Mouse (Mus musculus) embryo, embryonic 10 days (tissue): ENCODE measurements around the gene Rpe.
"Not testable (repeated sequence)": the region's sequence is repeated elsewhere in the genome, so short reads cannot be mapped to it uniquely, and the experiment has no call there.

Source experiments
- DNase-seq: peaks from one replicate; pipeline ENCODE4 v3.0.0-alpha.2; 2015; ENCODE audit warnings: low spot score

Rpe gene

DNA sequence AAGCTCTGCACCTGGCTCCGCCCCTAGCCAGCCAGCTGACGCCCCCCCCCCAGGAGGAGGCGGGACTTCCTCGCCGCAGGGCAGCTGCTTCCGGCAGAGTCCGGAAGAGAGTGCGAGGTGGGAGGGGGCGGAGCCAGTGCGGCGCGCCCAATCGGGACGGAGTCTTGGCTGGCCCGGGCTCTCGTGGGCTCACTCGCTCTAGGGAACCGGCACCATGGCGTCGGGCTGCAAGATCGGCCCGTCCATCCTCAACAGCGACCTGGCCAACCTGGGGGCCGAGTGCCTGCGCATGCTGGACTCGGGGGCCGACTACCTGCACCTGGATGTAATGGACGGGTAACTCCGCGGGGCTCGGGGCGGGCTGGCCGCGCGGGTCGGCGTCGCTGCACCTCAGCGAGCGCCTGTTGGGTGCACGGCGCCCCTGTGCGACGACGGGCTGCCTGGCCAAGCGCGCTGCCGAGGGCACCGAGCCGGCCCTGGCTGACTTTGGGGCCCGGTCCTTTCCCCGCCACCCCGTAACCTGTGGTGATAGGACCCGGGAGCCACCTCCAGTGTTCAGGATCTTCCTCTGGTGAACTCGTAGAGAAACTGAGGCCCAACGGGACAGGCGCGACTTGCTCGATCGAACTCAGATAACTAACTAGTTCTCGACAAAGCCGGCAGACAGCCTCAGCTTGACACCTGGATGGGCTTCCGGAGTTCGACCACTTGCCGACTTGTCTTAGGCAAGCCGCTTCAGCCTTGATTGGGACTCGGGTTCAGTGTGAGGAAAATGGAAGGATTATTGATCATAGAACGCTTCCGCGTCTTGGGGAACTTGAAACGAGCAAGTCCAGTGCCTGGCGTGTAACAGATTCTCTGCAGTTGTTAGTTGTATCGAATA lies at the start of gene Rpe:
Gene Rpe, plus strand, starts transcription at position 139 of the 883 bp plus-strand sequence.
- DNase-seq = peak; percentile 94

DNA sequence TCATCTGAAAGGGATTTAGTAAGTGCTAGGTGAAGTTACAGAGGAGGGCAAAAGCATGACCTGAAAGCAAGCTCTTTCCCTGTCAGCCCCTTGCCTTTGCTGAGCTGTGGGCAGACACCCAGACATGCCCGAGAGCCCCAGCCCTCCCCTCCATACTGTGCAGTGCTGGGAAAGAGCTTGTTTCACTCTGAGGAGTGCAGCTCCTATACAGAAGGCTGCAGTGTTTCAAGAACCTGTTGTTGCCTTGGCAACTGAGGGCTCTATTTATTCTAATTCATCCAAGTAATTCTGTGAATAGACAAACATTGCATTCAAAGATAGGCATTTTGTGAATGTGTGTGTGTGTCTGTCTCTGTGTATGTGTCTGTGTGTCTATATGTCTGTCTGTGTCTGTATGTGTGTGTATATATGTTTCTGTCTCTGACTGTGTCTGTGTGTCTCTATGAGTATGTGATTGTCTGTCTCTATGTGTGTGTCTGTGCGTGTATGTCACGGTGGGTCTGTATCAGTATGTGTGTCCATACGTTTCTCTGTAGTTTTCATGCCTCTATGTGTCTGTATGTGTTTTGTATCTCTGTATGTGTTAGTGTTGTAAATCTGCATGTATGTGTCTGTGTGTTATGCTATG lies 45.4 kb upstream of the Rpe start:
- peak; percentile 27 for DNase-seq

DNA sequence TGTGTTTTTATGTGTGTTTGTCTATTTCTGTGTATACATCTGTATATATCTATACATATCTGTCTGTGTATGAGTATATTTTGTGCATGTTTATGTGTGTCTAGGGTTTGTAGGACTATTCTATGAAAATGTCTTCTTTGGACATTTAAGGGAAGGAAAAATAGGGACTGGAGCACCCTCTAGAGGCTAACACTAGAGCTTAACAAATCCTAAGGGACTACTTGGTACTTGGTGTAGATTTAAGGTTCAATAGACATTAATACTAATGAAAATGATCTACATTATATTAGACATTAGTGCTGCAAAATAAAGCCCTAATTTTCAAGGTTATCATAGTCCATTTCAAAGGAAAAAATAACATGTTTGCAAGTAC lies 44.9 kb upstream of the Rpe start:
- peak; percentile 51 for DNase-seq

DNA sequence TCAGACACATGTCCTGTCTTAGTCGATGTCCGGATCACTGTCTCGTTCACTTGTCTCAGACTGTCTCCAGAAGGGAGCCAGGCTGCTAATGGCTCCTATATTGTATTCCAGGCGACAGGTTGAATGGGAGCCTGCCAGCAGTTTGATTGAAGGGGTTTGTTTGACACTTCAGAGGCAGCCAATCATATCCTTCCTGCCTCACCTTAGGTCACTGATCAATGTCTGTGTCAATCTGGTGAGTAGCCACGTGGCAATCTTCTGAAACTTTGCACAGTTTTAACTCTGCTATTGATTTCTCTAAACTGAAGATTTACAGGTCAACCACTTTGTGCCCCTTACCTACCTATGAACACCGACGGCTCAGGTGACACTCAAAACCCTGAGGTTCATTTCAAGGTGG lies 29.2 kb upstream of the Rpe start:
- DNase-seq = no peak

DNA sequence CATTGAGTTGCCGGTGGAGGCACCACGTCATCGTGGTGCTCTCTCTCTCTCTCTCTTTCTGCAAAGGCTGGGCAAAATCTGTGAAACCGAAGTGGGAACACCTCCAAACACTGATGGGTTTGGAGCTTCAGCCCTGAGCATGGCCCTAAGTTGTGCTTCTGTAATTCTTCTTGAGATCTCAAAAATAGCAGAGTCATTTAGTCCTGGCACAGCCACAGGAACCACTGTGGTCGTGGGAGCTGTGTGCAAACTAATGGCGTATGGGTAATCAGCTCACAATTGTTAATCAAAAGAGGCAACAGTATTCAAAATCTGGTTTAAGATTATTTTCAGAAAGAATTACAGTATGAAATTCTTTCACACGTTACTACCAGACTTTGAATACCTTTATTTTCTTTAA lies 27.8 kb upstream of the Rpe start:
- no peak for DNase-seq

DNA sequence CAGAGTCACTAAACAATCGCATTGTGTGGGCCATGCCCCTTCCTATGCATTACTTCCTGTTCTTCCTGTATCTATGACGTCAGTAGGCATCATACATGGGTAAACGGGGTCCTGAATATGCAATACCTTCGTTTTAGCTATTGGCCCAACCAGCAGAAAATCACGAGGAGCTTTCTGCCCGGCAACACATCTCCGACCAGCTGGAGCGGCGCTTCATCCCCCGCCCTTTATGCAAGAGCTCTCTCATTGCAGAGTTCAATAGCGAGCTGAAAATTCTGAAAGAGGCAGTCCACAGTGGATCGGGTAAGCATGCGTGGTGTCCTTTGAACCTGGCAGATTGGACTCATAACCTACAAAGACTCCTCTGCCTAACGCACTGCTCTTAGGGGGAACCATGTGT lies 22.7 kb upstream of the Rpe start:
- no peak for DNase-seq

DNA sequence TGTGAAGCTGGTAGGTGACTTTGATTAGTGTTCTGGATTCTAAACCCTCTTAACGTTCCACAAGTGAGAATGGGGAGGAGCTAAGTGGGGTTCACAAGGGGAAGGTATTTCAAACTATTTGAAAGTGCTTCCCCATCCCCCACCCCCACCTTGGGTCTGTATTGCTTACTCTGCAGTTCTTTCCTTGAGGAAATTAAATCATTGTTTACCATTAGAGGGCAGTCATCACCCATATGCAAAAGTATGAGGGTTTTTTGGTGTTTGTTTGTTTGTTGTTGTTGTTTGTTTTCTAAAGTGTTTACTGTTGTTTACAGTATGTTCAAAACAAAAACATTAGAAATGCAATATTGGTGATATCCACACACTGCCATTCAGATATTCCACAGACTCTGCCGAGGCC lies 22.0 kb upstream of the Rpe start:
- no peak for DNase-seq

DNA sequence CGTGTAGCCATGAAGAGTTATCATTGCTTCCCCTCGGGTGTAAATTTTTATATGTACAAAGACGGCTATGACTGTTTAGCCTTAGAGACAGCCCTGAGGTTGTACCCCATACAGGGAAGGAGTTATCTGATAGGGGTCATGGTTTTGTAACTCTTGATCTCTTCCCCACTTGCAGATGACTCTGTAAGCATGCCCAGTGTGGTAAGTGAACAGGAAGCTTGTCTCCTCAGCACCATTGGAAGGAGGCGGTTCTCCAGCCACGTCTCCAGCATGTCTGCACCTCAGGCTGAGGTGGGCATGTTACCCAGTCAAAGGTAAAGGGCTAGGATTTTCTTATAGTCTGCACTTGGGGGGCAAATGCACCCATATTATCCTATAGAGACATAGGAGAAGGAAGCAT lies 17.7 kb upstream of the Rpe start:
- no peak for DNase-seq

DNA sequence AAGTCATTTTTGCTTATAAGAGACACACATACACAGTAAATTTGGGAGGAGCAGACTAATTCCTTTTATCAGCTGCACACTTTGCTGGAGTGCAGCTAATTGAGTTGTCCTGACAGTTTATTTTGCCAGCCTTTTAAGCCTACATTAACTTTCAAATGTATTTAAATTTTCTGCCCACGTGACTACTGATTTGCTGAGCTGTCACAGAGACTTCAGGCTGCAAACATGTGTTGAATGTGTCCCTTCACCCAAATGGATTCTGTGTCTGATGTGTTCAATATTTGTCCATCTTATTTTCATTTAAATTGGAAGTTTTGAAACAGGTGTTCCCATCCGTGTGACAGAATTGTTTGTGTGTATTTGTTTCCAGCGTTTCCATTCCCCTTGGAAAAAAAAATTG lies 8.9 kb upstream of the Rpe start:
- no peak for DNase-seq

DNA sequence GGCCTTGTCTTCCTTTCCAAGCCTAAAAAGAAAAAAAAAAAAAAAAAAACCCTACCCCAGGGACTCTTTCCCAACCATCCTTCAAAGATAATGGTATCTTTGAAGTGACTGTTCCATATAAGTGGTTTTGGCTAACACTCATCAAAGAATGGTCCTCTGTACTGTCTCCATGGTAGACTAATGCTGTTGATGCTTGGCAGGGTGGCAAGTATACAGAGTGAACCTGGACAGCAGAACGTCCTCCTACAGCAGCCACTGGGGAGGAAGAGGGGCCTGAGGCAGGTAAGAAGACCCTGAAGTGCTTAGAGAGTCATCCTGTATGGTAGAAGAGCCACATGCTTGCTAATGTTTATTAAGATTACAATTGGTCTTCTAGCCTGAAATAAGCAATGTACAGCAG lies 8.3 kb upstream of the Rpe start:
- no peak for DNase-seq

DNA sequence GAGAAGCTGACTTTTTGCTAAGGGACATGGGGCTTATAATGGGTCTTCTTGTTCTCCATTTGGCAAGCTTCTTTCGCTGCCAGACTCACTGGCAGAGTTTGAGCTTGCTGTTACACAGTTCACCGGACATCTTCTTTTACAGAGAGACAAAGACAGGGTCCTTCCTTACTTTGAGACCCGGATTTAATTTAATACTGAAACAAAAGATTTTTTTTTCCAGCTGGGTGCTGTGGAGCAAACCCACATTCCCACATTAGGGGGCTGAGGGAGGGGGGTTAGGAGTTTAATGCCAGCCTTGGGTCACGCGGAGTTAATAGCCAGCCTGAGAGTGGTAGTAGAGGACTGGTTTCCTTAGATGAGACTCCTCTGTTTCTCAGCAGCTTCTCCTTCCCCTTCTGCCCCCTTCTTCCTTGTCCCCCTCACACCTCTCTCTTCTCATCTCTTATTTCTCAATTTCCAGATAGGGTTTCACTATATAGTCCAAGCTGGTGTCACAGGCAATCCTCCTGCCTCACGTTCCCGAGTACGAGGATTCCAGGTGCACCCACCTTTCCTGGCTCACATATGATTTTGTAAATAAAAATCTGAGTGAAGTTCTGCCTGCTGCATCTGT lies 7.7 kb upstream of the Rpe start:
- no peak for DNase-seq

DNA sequence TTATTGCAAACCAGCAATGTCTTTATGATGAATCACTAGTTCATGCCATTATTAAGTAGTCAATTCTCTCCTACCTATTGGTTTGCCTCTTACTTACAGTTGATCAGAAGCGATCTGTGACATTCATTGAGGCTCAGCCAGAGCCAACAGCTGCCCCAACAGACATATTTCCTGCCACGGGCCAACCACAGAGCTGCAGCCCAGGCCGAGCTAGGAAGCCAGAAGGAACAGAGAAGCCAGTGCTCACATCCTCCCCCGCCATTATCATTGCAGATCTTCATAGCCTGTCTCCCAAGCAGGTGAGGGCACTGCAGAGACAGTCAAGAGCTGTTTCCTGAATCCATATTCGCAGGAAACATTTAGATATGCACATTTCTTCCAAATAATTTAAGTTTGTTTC lies 6.4 kb upstream of the Rpe start:
- DNase-seq = no peak

DNA sequence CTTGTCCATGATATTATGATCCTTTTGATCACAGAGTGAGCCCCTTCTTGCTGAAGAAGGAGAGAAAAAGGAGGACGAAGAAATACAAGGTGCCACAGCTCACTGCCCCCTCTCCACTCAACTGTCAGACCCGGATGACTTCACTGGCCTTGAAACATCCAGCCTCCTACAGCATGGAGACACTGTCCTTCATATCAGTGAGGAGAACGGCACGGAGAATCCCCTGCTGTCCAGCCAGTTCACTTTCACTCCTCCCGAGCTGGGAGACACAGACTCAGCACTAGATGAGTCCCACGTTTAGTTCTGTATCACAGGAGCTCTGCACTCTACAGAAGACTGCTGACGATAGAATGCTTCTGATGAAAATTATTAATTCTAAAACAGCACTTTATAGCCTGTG lies 5.3 kb upstream of the Rpe start:
- DNase-seq = no peak

DNA sequence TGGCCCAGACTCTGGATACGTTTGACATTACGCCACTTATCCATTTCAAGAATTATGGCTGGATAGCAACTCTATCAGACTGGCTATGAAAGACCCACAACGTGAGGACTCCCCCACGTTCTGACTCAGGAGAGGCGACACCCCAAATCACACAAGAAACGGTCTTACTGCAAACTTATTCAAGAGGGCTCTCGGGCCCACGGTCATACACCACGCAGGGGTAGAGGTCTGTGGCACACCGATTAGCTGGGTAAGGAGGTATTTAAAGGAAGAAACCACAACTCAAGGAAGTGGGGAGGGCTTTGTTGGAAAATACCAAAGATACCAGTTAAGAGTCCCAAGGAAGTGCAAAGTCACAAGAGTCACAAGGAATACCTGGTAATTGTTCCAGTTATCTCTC lies 1.0 kb upstream of the Rpe start:
- not testable (repeated sequence) for DNase-seq

DNA sequence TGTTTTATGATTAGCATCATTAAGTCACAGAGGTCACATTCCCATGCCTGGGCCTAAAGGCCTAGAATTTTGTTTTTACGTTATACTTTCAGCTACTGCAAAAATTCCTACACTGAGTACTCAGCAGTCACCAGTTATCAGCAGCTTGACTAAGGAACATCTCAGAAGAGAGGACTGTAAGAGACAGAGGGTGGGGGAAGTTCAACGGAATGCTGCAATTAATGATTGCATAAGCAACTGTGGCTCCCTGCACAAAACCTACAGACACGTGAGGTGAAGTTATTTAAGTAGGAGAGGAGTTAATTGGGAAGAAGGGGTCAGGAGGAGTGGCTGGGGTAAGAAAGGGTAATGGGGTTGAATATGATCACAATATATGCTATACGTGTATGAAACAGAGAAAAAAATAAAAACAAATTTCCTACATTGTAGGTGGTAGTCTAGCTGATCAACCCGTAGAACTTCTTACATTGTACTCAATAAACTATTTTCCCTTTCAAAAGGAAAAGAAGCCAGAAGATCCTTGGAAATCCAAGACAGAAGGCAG lies 410 bp upstream of the Rpe start:
- DNase-seq = no peak

DNA sequence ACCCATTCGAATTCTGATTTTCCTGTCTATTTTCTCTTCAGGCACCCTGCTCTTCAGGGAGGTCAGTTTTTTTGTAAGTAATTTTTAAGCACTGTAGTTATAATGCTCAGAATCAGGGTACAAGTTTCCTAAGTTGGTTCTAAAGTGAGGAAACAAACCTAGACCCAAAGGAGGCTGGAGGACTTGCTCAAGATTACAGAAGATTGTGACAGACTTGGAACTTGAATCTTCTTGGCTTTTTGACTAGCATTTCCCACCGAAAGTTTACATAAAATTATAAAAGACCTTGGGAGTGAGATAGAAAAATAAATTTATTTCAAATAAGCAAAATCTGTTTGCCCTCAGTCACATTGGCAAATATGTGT lies 927 bp downstream of the Rpe start:
- no peak for DNase-seq

DNA sequence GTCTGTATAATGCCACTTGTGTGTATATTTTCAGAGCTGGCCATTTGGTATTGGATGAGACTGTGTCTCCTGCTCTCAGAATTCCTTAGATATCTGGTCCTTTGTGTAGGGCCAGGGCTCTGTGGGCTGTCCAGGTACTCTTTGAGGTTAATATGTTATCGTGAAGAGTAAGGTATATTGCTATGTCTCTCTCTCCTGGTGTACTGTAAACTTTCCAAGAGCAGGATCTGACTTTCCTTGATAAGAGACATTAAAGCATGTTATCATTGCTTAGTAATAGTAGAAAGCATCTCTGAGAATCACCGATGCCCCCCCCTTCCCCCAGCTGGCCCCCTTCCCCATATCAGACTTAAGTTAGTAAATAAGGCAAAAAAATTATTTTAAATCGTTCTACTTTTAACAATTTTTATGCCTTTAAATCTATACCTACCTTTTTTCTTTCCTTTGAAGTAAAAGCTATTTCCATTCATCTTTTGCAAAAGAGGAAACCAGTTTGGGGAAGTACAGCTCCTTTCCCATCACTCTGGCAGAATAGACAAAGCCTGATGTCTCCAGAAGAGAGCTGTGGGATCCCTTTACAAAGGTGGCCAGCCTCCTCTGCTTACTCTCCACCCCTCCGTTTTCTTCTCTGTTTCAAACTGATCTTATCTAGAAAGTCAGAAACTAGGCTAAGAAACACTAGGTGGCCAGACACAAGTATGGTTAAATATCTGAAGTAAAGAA lies 2.2 kb downstream of the Rpe start:
- DNase-seq = no peak

DNA sequence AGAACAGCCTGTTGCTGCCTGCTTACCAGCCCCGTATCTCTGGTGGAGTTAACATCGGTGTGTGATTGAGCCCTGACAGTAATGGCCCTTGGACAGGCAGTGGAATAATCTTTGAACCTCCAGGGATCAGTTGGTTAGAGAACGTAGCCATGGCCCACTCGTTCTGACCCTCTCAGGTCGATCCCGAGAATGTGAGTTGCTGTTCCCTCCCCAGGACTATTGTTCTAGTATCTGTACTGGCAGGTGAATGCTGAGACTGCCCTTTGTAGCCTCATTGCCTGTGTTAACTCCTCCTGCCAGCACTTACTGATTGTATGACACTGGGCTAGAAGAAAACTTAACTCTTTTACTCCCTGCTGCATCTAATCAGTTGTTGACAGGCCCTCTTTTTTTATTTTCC lies 3.9 kb downstream of the Rpe start:
- no peak for DNase-seq

DNA sequence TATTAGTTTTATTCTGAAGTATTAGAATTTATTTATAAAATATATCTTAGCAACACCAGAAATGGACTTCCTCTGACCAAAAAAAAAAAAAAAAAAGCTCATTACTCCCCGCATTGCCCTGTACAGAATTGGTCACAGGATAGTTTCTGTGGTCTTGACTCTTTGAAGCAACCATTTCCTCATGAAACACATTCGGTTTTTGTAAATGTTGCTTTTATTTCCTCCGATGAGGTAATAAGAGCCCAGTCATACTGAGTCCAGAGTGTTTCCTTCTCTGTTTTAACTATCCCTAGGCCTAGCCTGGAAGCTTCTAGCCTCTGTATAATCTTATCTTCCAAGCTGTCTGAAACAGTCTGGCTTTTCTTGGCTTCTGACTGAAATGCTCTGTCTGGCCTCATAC lies 12.2 kb downstream of the Rpe start:
- DNase-seq = no peak

DNA sequence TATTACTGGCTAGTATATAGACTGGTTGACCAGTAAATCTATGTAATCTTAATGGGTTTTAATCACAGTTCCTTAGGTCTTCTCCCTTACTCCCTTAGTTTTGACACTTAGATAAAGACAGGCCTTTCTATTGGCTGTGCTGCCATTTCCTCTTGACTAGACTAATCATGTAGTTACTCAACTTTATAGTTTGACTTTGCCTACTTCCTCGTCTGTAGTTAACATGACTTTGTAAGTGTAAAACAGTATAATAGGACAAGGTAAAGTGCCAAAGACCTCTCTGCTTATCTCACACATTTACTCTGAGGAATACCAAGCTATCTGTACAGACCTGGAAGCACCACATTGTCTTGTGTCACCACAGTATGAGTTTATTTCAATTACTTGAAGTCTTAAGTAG lies 29.9 kb downstream of the Rpe start:
- DNase-seq = no peak

DNA sequence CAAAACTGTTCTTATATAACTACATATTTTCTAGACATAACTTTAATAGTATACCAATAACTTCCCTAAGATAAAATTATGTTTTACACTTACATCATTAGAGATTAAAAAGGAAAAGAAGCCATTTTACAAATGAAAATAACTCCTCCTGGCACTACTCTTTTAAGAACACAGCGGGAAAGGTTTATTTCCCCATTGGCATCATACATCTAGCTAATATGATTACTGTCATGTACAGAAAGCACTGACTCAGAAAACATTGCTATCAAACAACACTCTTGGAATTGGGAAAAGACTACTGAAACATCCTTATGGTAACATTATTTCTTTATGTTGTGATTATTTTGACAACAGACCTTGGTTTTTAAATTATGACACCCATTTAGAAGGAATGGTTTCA lies 68.1 kb downstream of the Rpe start:
- DNase-seq = no peak
